Mouse (Mus musculus) C2C12 (cell line): Measurements from ENCODE around the gene Slc39a11. TPM values are rescaled to one million over a fixed set of nuclear protein-coding genes. Genes with fewer than 3 reads are reported as not detected.

Experiments
- H3K27me3 ChIP-seq: one replicate; pipeline ENCODE4 v1.6.1; 2011; ENCODE audit not compliant: control insufficient read depth, insufficient read depth, insufficient read length
- H3K36me3 ChIP-seq: one replicate; pipeline ENCODE4 v1.6.1; 2011; ENCODE audit not compliant: control insufficient read depth, insufficient read depth
- H3K4me3 ChIP-seq: one replicate; pipeline ENCODE4 v1.5.1; 2011; ENCODE audit warnings: mild to moderate bottlenecking, control low read depth; ENCODE audit not compliant: poor library complexity, insufficient read depth, severe bottlenecking
- H3K79me2 ChIP-seq: one replicate; pipeline ENCODE4 v1.6.1; 2011; ENCODE audit not compliant: control insufficient read depth, insufficient read depth
- H3K79me3 ChIP-seq: one replicate; pipeline ENCODE4 v1.6.1; 2011; ENCODE audit warnings: low read depth, control low read depth
- H3ac ChIP-seq: one replicate; pipeline ENCODE3; 2011; ENCODE audit warnings: low read depth; ENCODE audit not compliant: control insufficient read depth, insufficient read length
- CEBPB ChIP-seq: IDR thresholded peaks from one replicate; pipeline ENCODE4 v1.6.1; 2011; ENCODE audit warnings: low read depth, mild to moderate bottlenecking, control low read depth, moderate library complexity
- CTCF ChIP-seq: IDR thresholded peaks from one replicate; pipeline ENCODE4 v1.5.1; 2011; ENCODE audit not compliant: control insufficient read depth, insufficient read depth, insufficient read length
- FOSL1 ChIP-seq: IDR thresholded peaks from one replicate; pipeline ENCODE4 v1.8.0; 2011; ENCODE audit warnings: mild to moderate bottlenecking, low read length; ENCODE audit not compliant: poor library complexity, insufficient read depth, severe bottlenecking
- MAX ChIP-seq: IDR thresholded peaks from one replicate; pipeline ENCODE4 v1.6.1; 2011; ENCODE audit warnings: mild to moderate bottlenecking, control low read depth
- MYOD1 ChIP-seq: IDR thresholded peaks from one replicate; pipeline ENCODE4 v1.6.1; 2011; ENCODE audit warnings: low read depth; ENCODE audit not compliant: control insufficient read depth, insufficient read length
- MYOG ChIP-seq: IDR thresholded peaks from one replicate; pipeline ENCODE4 v1.6.1; 2011; ENCODE audit not compliant: control insufficient read depth, insufficient read length; ENCODE audit errors: extremely low read depth
- USF1 ChIP-seq: IDR thresholded peaks from one replicate; pipeline ENCODE4 v1.6.1; 2011; ENCODE audit warnings: low read depth, mild to moderate bottlenecking, control low read depth, moderate library complexity
- polyA plus RNA-seq: library from polyadenylated mRNA; unstranded; fragments of >200 nt; fragmentation: generic; extraction: Trizol; gene quantifications from one replicate; pipeline ENCODE4 v1.2.1, GENCODE M21; 2012; ENCODE audit warnings: missing spikeins

Slc39a11 gene
- polyA plus RNA-seq, 1 experiment = 10.0 TPM

DNA sequence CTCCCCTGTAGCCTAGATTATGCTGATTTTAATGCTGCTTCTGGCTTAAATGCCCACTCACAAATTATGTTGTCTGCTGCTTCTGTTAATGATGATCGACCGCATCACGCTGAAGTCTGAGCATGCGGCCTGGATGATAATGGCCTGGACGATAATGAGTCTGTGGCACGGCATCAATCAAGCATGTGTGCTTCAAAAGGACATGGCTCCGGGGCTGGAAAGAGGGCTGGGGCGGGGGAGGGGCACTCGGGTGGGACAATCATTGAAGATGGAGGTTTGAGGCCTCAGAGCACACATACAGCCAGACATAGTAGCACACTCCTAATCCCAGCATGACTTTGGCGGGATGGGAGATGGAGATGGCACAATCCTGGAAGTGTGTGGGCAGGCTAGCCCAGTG is 350.4 kb downstream of the Slc39a11 start:
- Histone ChIP-seq H3K4me3 (no peak overlapping the region), H3K27me3 (no peaks in the 10 kb centered on the region), H3K79me3 (no peaks in the 10 kb centered on the region), H3K79me2 (no peaks in the 10 kb centered on the region), H3K36me3 (no peaks in the 10 kb centered on the region), H3ac (no peak overlapping the region)
- TF ChIP-seq CTCF (no peak), MYOD1 (no peak), USF1 (no peak), MYOG (no peak), CEBPB (no peak), FOSL1 (no peak), MAX (no peak)

DNA sequence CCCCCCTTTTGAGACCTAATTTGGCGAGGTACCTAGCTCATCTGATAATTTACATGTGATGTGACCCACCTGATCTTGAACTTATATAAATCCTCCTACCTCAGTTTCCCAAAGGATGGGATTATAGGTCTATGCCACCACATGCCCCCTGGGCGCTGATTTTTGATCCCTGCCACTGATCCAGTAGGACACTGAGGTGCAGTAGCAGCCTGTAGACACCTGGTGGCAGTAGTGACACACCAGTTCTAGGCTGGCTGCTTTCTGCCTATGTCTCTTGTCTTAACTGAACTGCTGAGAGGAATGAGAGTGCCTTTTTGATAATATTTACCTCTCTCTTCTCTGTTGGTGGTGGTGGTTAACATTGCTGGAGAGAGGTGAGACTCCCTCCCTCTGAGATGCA is 352.1 kb downstream of the Slc39a11 start:
- H3K79me3 ChIP-seq = no peaks in the 10 kb centered on the region
- H3K36me3 ChIP-seq = no peaks in the 10 kb centered on the region
- no peak overlapping the region for H3ac ChIP-seq
- H3K79me2 ChIP-seq = no peaks in the 10 kb centered on the region
- no peak overlapping the region for H3K4me3 ChIP-seq
- TF ChIP-seq CTCF (peak; percentile 91), MYOD1 (no peak)
- no peaks in the 10 kb centered on the region for H3K27me3 ChIP-seq

DNA sequence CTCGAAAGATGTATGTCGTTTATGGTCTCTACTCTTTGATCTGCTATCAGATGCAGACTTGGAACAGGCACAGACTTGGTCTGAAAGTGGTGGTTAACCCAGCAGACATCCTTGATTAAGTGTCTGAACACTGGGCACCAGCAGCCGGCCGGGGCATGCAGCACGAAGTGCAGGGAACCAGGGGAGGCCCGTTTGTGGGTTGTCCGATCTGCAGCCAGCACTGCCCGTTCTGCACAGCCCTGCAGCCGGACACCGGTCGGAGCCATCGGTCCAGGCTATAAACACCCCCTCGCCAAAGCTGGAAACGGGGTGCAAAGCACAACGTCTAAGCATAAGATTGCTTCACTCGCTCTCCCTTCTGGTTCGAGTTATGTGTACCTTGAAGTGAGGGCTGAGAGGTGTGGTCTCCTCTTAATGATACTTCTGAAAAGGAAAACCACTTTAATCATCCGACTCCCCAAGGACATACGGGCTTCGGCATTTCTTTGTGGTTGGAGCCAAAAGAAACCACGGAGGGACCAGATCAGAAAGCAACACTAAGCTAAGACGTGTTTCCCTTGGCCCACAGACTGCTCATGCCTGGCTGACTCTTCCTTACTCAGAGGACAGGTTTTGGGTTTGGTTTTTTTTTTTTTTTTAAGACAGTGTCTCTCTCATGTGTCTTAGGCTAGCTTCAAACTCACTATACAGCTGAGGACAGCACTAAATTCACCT is 352.8 kb downstream of the Slc39a11 start:
- no peaks in the 10 kb centered on the region for H3K79me2 ChIP-seq
- no peaks in the 10 kb centered on the region for H3K79me3 ChIP-seq
- peak; percentile 75 for TF ChIP-seq CEBPB
- peak; percentile 23 for TF ChIP-seq FOSL1
- TF ChIP-seq MYOD1 = peak; percentile 14
- no peak for TF ChIP-seq CTCF
- no peak overlapping the region for H3ac ChIP-seq
- H3K36me3 ChIP-seq = no peaks in the 10 kb centered on the region
- no peaks in the 10 kb centered on the region for H3K27me3 ChIP-seq
- H3K4me3 ChIP-seq = no peak overlapping the region

DNA sequence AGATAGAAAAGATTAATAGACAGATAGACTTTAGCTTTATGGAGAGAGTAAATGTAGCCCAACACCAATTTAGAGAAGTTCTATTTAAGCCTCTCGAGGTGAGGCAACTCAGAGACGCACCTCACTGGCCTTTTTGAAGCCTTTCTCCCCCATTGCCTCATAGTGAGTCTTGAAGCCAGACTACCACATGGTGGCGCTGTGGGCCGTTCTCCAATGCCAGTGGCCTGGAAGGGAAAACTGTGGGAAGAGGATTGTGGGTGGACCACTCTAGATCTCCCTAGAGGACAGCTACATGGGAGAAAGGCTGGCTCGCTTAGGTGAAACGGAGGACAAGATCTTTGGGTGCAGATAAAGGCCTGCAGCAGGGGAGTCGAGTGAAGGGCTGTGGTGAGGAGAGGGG is 353.7 kb downstream of the Slc39a11 start:
- no peaks in the 10 kb centered on the region for H3K79me2 ChIP-seq
- no peaks in the 10 kb centered on the region for H3K27me3 ChIP-seq
- no peaks in the 10 kb centered on the region for H3K79me3 ChIP-seq
- H3K4me3 ChIP-seq = no peak overlapping the region
- TF ChIP-seq CTCF (peak; percentile 40), USF1 (no peak)
- H3ac ChIP-seq = no peak overlapping the region
- H3K36me3 ChIP-seq = no peaks in the 10 kb centered on the region

- Histone ChIP-seq H3ac (no peak overlapping the region), H3K36me3 (no peaks in the 10 kb centered on the region), H3K27me3 (no peaks in the 10 kb centered on the region), H3K79me2 (no peaks in the 10 kb centered on the region), H3K79me3 (no peaks in the 10 kb centered on the region), H3K4me3 (no peak overlapping the region)
- TF ChIP-seq USF1 = no peak
These were observed 355.4 kb downstream of the Slc39a11 start for GRCm38 (mm10) chr11:113294518-113294917.

DNA sequence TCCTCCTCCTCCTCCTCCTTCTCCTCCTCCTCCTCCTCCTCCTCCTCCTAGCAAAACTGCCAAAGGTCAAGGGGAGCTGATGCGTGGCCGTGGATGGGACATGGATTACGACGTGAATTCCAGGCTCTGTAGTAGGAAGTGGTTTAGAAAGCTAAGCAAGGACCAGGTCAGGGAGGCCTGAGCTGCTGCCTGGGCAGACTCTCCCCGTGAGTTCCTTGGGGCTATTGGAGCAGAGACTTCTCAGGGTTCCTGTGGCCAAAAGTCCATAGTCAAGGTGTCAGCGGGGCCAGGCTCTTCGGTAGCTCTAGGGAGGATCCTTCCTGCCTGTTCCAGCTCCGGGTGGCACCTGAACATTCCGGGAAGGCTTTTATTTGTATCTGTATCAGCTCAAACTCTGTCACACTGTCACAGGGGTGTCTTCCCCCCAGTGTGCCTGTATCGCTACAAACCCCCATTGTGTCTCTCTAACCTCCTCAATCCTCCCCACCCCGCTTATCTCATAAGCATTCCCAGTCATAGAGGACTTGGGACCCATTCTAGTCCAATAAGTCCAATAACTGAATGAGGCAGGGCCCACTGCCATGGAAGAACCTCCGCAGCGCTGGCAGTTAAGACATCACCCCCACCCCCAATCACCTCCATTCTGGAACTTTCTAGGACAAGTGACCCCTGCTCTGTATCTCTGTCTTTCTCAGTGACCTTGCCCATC is 356.8 kb downstream of the Slc39a11 start:
- no peak overlapping the region for H3ac ChIP-seq
- no peaks in the 10 kb centered on the region for H3K79me2 ChIP-seq
- H3K79me3 ChIP-seq = no peaks in the 10 kb centered on the region
- H3K36me3 ChIP-seq = no peaks in the 10 kb centered on the region
- H3K27me3 ChIP-seq = no peaks in the 10 kb centered on the region
- H3K4me3 ChIP-seq = no peak overlapping the region
- TF ChIP-seq MAX (no peak), CTCF (no peak), USF1 (no peak), FOSL1 (no peak), MYOG (no peak), CEBPB (no peak), MYOD1 (no peak)
